Mouse (Mus musculus): ENCODE data around the gene Nsmce4a.

- TF ChIP-seq CTCF (IDR thresholded peaks at IDR 0.05; ENCODE audit: low read depth, low read length) = no peak
- TF ChIP-seq POLR2A (IDR thresholded peaks at IDR 0.05; ENCODE audit: borderline replicate concordance, low read depth, low read length) = no peak
Observed at GRCm38 (mm10) chr7:130578066-130578465, 5.1 kb upstream of the Nsmce4a start.
